Mouse (Mus musculus) neural tube, embryonic 11.5 days (tissue): ENCODE measurements at regions not wholly inside any gene's neighbourhood (a gene's known extent, or its start where the extent isn't known, plus 50 kb on each side); places are given as distances from the start of the nearest gene placed in this dataset.

ENCODE experiments used
- ATAC-seq: fragments of 200-750 bp; cut with Nextera tagmentation; 2 replicates; pipeline ENCODE4 v1.8.0; 2017; ENCODE audit warnings: moderate number of reproducible peaks, mild to moderate bottlenecking, moderate TSS enrichment, moderate library complexity; ENCODE audit not compliant: insufficient read depth, low FRiP score, low TSS enrichment
- DNase-seq: peaks from one replicate; pipeline ENCODE4 v3.0.0-alpha.2; 2015; ENCODE audit warnings: low spot score
- H3K27ac ChIP-seq: fragments of 300-500 bp; sonication (generic); 2 replicates; pipeline ENCODE4 v1.5.1; 2014; ENCODE audit warnings: low read depth, mild to moderate bottlenecking, low read length
- H3K27me3 ChIP-seq: fragments of 300-500 bp; sonication (generic); 2 replicates; pipeline ENCODE4 v1.6.1; 2014; ENCODE audit warnings: mild to moderate bottlenecking, low read length, mixed read lengths; ENCODE audit not compliant: control insufficient read depth, insufficient read depth
- H3K36me3 ChIP-seq: fragments of 300-500 bp; sonication (generic); 2 replicates; pipeline ENCODE4 v1.6.1; 2014; ENCODE audit warnings: mild to moderate bottlenecking, low read length, moderate library complexity, mixed read lengths; ENCODE audit not compliant: control insufficient read depth, insufficient read depth
- H3K4me1 ChIP-seq: fragments of 300-500 bp; sonication (generic); 2 replicates; pipeline ENCODE4 v1.6.1; 2014; ENCODE audit warnings: low read length, mixed read lengths; ENCODE audit not compliant: control insufficient read depth, insufficient read depth
- H3K4me2 ChIP-seq: fragments of 300-500 bp; sonication (generic); 2 replicates; pipeline ENCODE4 v1.6.1; 2014; ENCODE audit warnings: low read depth, mild to moderate bottlenecking, moderate library complexity
- H3K4me3 ChIP-seq: fragments of 300-500 bp; sonication (generic); 2 replicates; pipeline ENCODE4 v1.5.1; 2014; ENCODE audit warnings: low read depth, low read length
- H3K9ac ChIP-seq: fragments of 300-500 bp; sonication (generic); 2 replicates; pipeline ENCODE4 v1.6.1; 2014; ENCODE audit warnings: mild to moderate bottlenecking, low read length
- H3K9me3 ChIP-seq: fragments of 300-500 bp; sonication (generic); 2 replicates; pipeline ENCODE4 v1.6.1; 2016; ENCODE audit warnings: low read length; ENCODE audit not compliant: control insufficient read depth
- WGBS: fragments of 180-500 bp; shearing (Covaris S2); extraction: QIAGEN DNeasy Blood & Tissue Kit; methylation state at CpG from one replicate; pipeline ENCODE4 v1.1.7; 2014; 5-methylcytosine and 5-hydroxymethylcytosine counted together

DNA sequence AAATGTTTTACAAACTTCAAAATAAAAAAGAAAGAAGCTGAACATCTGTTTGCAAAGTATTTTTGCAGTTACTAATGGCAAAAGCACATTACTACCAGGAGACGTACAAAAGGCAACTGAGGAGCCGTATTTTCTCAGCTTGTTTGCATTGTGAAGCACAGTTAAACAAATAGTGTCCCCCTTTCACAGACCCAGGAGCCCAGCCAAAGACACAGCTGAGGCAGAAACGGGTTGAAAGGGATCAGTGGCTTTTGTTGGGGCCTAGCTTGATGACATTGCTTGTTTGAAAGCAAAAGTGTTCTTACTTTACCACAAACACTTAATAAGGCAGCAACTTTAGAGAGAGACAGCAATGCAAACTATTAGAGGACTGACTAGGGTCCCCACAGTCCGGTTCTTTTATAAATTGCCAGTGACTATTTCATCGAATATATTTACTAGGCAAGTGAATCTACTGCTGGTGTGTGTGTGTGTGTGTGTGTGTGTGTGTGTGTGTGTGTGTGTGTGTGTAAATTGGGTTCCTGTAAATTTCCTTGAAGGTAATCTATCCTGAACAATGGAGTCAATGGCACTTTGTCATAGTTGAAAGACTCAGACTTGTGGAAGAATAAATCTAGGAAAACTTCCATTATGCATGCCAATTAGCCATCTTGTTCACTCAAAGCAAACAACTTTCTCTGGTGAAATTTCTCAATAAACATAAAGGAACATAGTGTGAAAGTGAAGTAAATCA, 57.8 kb upstream of the Epha7 start:
- no peaks in the 10 kb centered on the region for H3K27me3 ChIP-seq
- H3K27ac ChIP-seq, result no peak overlapping the region
- H3K4me2 ChIP-seq, result no peak overlapping the region
- no peak overlapping the region for H3K4me3 ChIP-seq
- H3K36me3 ChIP-seq, result no peaks in the 10 kb centered on the region
- no peaks in the 10 kb centered on the region for H3K4me1 ChIP-seq
- no peak overlapping the region for H3K9ac ChIP-seq
- 30% methylated on average over 5 of the region's 5 CpGs for WGBS
- ATAC-seq (peak; percentile 67), DNase-seq (peak; percentile 15)
- H3K9me3 ChIP-seq, result no peaks in the 10 kb centered on the region

GRCm38 (mm10) chr4:28762378-28762777, 50.6 kb upstream of the Epha7 start:
- ATAC-seq (no peak), DNase-seq (no peak)
- no peak overlapping the region for H3K4me3 ChIP-seq
- 64% methylated on average over 2 of the region's 2 CpGs for WGBS
- H3K4me1 ChIP-seq, result no peaks in the 10 kb centered on the region
- H3K9ac ChIP-seq, result no peak overlapping the region
- no peak overlapping the region for H3K27ac ChIP-seq
- no peaks in the 10 kb centered on the region for H3K27me3 ChIP-seq
- H3K4me2 ChIP-seq, result no peak overlapping the region
- H3K9me3 ChIP-seq, result no peaks in the 10 kb centered on the region
- H3K36me3 ChIP-seq, result no peaks in the 10 kb centered on the region
